Mouse (Mus musculus): ENCODE measurements around the gene Jak3.
"Not testable (repeated sequence)": the region's sequence is repeated elsewhere in the genome, so short reads cannot be mapped to it uniquely, and the experiment has no call there.

Jak3 gene

DNA sequence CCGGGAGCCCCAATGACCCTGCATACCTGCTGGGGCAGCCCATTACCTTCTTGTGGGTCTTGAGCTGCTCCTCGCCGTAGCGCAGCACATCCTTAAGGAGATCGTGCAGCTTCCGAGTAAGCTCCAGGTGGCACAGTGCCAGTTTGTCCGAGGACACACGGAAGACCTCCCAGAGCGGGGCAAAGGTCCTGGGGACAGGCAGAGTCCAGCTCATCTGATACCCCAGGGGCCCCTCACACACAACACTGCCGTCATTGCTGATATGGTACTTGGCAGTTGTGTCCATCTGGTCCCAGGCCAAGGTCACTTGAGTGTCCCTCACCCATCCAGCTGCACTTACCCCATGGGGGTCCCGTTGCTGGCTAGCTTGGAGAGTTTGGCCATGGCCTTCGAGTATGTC is 41.0 kb downstream of the Jak3 start:
- CTCF ChIA-PET: interaction anchor here (0.6 to 1.4 kb wide), 11 partner anchors 8 to 388 kb away, joined by 3 to 8 read pairs (median 3); partner anchors contain the start of genes B3gnt3 (in 1 of the 4) and Fcho1 (in 1 of the 4)
- POLR2A ChIA-PET: interaction anchor here in 3 of 4 experiments (0.7 to 2.0 kb wide), 17 partner anchors 8 to 617 kb away, joined by 3 to 16 read pairs (median 4); partner anchors contain the start of genes Fcho1 (in 3 of the 3), Slc27a1 (in 1 of the 3), Tmem221 (in 1 of the 3) and Unc13a (in 1 of the 3)

GRCm38 (mm10) chr8:71718252-71718651 is 42.2 kb downstream of the Jak3 start:
- POLR2A ChIA-PET: interaction anchor here in 1 of 4 experiments (0.6 kb wide), 1 partner anchor 1208 kb away, joined by 4 read pairs; no protein-coding TSS in a partner anchor
- CTCF ChIA-PET: interaction anchor here in 1 of 4 experiments (1.1 kb wide), 1 partner anchor 9 kb away, joined by 3 read pairs; no protein-coding TSS in a partner anchor

DNA sequence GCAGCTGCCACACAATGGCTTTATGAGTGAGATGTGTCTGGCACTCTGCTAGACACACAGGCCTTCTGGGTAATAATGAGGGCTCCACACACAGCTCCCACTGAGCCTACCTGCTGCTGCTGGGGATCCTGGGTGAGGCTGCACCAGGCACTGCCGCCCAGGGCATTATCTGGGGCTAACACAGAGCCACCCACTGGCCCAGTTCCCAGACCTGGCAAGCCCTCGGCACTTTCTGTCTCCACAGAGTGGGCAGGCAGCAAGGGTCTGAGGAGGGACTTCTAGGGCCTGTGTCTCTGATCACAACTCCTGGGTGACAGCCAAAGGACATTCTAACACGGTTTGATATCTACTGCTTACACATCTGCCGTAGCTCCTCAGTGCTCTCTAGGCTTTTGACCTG is 43.1 kb downstream of the Jak3 start:
- POLR2A ChIA-PET: no interaction called here

GRCm38 (mm10) chr8:71719928-71720457 is 43.9 kb downstream of the Jak3 start:
- ChIA-PET POLR2A (interaction anchor here in 2 of 4 experiments (0.7 to 0.9 kb wide), 2 partner anchors 30 to 49 kb away, joined by 3 to 4 read pairs; partner anchors contain the start of gene Unc13a (in 1 of the 2)), CTCF (interaction anchor here in 1 of 4 experiments (1.7 kb wide), 1 partner anchor 11 kb away, joined by 4 read pairs; no protein-coding TSS in a partner anchor)

More for the DNA sequence above, 43.1 kb downstream of the Jak3 start:
- CTCF ChIA-PET: no interaction called here

GRCm38 (mm10) chr8:71723047-71723551 is 47.0 kb downstream of the Jak3 start:
- ChIA-PET POLR2A (interaction anchor here in 1 of 4 experiments (1.7 kb wide), 1 partner anchor 11 kb away, joined by 3 read pairs; no protein-coding TSS in a partner anchor), CTCF (interaction anchor here in 2 of 4 experiments (1.3 to 1.5 kb wide), 2 partner anchors 13 to 14 kb away, joined by 4 to 7 read pairs; no protein-coding TSS in a partner anchor)

DNA sequence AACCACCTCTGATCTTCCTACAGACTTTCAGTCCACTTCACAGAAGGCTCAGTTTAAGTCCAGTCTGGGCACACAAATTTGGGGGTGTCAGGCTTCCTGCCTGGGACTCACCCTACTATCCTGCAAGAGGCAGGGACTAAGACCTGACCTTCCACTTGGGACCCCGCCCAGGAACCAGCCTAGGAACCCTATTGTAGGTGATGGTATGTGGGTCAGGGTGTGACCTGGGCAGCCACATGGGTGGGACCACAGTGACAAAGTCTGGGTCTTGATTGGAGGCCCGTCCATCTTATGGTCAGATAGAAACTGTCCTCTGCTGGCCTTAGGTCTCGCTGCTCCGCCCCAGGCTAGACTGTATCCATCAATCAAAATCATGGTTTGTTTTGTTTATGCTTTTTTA is 48.3 kb downstream of the Jak3 start:
- POLR2A ChIA-PET: interaction anchor here in 2 of 4 experiments (1.6 to 2.3 kb wide), 2 partner anchors 14 to 18 kb away, joined by 6 to 10 read pairs; no protein-coding TSS in a partner anchor
- CTCF ChIA-PET: no interaction called here

DNA sequence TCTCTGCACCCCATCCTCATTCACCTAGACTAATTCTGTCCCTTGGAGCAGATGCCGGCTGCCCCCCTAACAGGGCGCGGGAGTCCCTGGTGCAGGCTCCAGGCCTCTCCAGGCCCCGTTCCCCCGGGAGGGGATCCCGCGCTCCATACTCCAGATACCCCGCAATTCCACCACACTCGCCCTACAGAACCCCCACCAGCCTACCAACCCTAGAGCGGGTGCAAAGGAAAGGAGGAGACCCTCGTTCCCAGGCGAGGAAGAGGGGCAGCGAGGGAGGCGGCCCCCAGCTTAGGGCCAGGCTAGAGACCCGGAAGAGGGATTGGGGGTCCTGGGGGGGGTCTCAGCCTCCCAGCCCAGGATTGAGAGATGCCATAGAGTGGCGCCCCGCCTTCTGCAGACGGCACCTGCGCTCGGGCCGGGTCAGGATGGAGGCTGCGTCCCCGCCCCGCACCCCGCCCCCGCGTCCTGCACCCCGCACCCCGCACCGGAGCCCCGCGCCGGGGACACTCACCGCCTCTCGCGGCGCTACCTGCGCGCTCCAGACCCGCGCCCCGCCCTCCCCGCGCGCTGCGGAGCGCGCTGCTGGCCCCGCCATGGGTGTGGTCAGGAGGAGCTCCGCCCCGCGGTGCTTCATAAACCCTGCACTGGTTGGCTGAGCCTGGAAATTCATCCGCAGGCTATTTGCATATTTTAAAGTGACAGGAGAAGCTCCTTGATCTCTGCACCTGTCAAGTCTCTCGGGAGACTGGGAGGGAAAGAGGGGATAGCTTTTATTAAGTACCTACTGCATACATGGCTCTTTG is 49.2 kb downstream of the Jak3 start, which contains the start of gene Fcho1:
Fcho1 (minus strand) TSS at position 595 of the 803 bp plus-strand sequence.
- ChIA-PET CTCF (interaction anchor here (0.5 to 1.8 kb wide), 21 partner anchors 8 to 514 kb away, joined by 3 to 14 read pairs (median 3); partner anchors contain the start of genes Ap1m1 (in 1 of the 4), B3gnt3 (in 1 of the 4) and Tmem221 (in 1 of the 4)), POLR2A (interaction anchor here in 3 of 4 experiments (0.6 to 2.3 kb wide), 34 partner anchors 8 to 515 kb away, joined by 3 to 16 read pairs (median 3); partner anchors contain the start of genes Ap1m1 (in 1 of the 3), Insl3 (in 1 of the 3), Mvb12a (in 1 of the 3) and Tmem221 (in 1 of the 3))

GRCm38 (mm10) chr8:71728240-71728785 is 52.2 kb downstream of the Jak3 start:
- CTCF ChIA-PET: interaction anchor here (0.7 to 2.1 kb wide), 10 partner anchors 12 to 351 kb away, joined by 3 to 17 read pairs (median 3); partner anchors contain the start of genes Dda1 (in 1 of the 4), Insl3 (in 1 of the 4), Mrpl34 (in 1 of the 4) and Pgls (in 1 of the 4)
- POLR2A ChIA-PET: interaction anchor here in 3 of 4 experiments (0.5 to 2.4 kb wide), 22 partner anchors 11 to 433 kb away, joined by 3 to 7 read pairs (median 4); partner anchors contain the start of genes Ccdc194 (in 1 of the 3), Colgalt1 (in 1 of the 3), Rab8a (in 1 of the 3) and Tmem221 (in 1 of the 3)

DNA sequence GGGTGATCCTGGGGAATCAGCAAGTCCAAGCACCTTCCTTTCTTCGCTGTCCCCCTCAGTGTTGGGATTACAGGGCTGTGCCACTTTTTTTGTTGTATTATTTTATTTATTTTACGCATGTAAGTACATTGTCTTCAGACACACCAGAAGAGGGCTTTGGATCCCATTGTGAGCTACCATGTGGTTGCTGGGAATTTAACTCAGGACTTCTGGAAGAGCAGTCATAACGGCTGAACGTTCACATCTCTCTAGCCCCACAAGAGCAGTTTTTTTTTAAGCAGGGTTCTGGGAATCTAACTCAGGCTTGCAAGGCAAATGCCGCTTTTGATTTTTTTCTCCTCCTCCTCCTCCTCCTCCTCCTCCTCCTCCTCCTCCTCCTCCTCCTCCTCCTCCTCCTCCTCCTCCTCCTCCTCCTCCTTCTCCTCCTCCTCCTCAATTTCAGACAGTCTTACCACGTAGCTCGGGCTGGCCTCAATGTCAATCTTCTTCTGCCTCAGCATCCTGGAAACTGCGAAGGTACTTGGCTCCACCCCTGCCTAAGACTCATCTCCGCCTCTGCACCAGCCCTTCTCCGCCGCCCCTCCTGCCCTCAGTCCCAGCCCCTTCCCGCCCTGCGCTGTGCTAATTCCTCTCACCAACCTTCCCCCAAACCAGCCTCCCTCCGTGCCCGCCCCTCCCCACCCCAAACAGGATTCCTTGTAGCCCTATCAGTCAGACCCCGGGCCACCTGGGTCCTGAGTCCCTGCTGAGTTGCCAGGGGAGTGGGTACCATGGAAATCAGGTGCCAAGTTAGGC is 52.9 kb downstream of the Jak3 start:
- ChIA-PET POLR2A (interaction anchor here in 3 of 4 experiments (0.5 to 2.4 kb wide), 18 partner anchors 12 to 432 kb away, joined by 3 to 9 read pairs (median 4); partner anchors contain the start of genes Ccdc194 (in 1 of the 3), Colgalt1 (in 1 of the 3), Rab8a (in 1 of the 3) and Tmem221 (in 1 of the 3)), CTCF (interaction anchor here (0.7 to 2.1 kb wide), 8 partner anchors 13 to 350 kb away, joined by 3 to 17 read pairs (median 4); partner anchors contain the start of genes Dda1 (in 1 of the 4), Mrpl34 (in 1 of the 4) and Pgls (in 1 of the 4))

GRCm38 (mm10) chr8:71731652-71732230 is 55.6 kb downstream of the Jak3 start:
- POLR2A ChIA-PET: interaction anchor here in 3 of 4 experiments (0.5 to 2.7 kb wide), 10 partner anchors 10 to 224 kb away, joined by 3 to 10 read pairs (median 4); partner anchors contain the start of gene Tmem221 (in 1 of the 3)
- CTCF ChIA-PET: interaction anchor here (0.6 to 2.2 kb wide), 32 partner anchors 10 to 1043 kb away, joined by 3 to 25 read pairs (median 4); partner anchors contain the start of genes B3gnt3 (in 1 of the 4) and Rpl18a (in 1 of the 4)

DNA sequence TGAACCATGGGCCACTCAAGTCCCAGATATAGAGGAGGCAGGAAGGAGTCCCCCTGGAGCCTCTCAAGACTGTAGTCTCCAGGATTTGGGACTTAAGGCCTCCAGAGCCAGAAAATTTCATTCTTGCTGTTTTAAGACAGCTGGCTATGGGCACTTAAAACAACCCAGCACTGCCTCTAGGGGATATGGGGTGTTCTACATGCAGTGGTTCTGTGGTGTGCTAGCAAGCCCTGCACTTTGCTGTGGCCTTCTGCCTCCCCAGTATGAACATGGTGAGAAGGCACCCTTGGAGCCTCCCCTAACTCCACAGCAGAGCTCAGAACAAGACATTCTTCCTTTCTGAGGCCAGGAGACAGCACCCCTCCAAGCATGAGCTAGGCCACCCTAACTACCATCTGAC is 62.2 kb downstream of the Jak3 start:
- POLR2A ChIA-PET: not testable (repeated sequence)
- CTCF ChIA-PET: interaction anchor here in 2 of 4 experiments (0.5 to 1.1 kb wide), 2 partner anchors 12 to 184 kb away, joined by 3 read pairs; no protein-coding TSS in a partner anchor
